Mouse (Mus musculus): Measurements from ENCODE around the gene Ctdnep1. TPM values are rescaled to one million over a fixed set of nuclear protein-coding genes. Genes with fewer than 3 reads are reported as not detected.
"Not testable (repeated sequence)": the region's sequence is repeated elsewhere in the genome, so short reads cannot be mapped to it uniquely, and the experiment has no call there.

Gene Ctdnep1
- total and polyA plus RNA-seq, 3 experiments, result 37.4 to 274 (median 164) TPM

DNA sequence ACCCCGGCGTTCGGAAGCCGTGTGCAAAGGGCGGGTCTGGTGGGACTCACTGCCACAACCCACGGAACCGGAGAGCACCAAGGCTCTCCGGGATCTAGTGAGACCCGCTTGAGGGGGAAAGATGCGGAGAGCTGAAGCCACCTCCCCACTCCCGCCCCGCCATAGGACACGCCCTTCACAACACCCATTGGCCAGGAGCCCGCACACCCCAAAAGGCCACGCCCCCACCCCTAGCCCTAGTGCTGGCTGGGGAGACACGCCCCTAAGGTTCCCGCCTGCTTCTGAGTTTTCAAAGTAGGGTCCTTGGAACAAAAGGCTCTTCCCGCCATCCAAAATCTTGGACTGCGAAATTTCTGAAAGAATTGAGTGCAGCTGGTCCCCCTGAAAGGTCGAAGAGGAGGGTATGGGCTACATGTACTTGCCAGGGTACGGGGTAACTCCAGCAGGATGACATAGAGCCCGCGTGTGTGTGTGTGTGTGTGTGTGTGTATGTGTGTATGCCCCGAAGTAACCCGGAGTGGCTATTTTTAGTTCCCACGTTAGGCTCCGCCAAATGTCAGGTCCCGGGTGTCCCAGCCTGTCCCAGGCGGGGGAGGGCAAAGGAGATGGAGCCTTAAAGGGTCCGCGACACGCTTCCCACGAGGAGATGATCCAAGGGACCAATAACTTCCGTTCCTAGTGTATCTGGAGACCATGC lies 32.7 kb upstream of the Ctdnep1 start, which contains the start of gene Slc2a4:
TSS of gene Slc2a4 (minus strand) at position 123 of the 697 bp plus-strand sequence.
- TF ChIP-seq GATA1 (IDR thresholded peaks at IDR 0.05; ENCODE audit: borderline replicate concordance, low read length) (no peak), TAL1 (conservative IDR thresholded peaks at IDR 0.05; ENCODE audit: low read depth, low read length) (no peak), CTCF (IDR thresholded peaks at IDR 0.05; ENCODE audit: low read depth, low read length) (no peak), POLR2AphosphoS5 (IDR thresholded peaks at IDR 0.05; ENCODE audit: insufficient replicate concordance, low read depth, low read length) (no peak), GATA2 (IDR thresholded peaks at IDR 0.05; ENCODE audit: borderline replicate concordance, low read depth, low read length) (no peak)
- DNase-seq (ENCODE audit: low spot score) (peak; percentile 98), ATAC-seq (ENCODE audit: extremely low read depth, insufficient number of reproducible peaks, low FRiP score, poor library complexity, severe bottlenecking) (peak; percentile 92)
- H3K36me3 ChIP-seq (replicated peaks), result no peaks in the 10 kb centered on the region
- H3K9me3 ChIP-seq (replicated peaks), result no peaks in the 10 kb centered on the region
- peak within 1 kb of the TSS; percentile 68; the same call in 1 of the 2 replicates for H3K4me3 ChIP-seq (ENCODE audit: low read depth, low read length)
- H3K27me3 ChIP-seq (ENCODE audit: insufficient read depth, low read length), result peaks cover 55% of the 10 kb centered on the region
- H3K4me1 ChIP-seq (ENCODE audit: insufficient read depth, low read depth, low read length), result peaks cover 45% of the 10 kb centered on the region

DNA sequence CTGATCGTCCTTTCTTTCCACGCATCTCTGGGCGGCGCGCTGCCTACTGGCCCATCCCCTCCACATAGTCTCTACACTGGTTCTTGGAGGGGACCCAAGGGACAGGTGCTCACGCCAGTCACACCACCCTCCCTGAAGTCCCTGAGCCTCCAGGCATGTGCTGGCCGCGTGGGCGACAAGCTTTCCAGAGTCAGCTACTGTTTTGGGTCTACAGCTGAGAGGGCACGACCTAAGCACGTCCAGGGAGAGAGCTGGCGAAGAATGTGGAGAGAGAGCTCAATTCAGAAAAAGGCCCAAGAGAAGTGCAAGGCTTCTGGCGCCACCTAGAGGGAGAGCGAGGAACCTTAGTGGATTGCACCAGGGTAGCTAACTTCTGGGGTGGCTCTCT lies 32.2 kb upstream of the Ctdnep1 start:
- peaks cover 54% of the 10 kb centered on the region for H3K27me3 ChIP-seq (ENCODE audit: insufficient read depth, low read length)
- peak; percentile 74 for DNase-seq (ENCODE audit: low spot score)

GRCm38 (mm10) chr11:69950807-69951459 lies 30.0 kb upstream of the Ctdnep1 start:
- no peak for ATAC-seq (ENCODE audit: extremely low read depth, insufficient number of reproducible peaks, low FRiP score, poor library complexity, severe bottlenecking)
- TF ChIP-seq CTCF (IDR thresholded peaks at IDR 0.05; ENCODE audit: low read depth, low read length), result no peak
- TF ChIP-seq POLR2AphosphoS5 (IDR thresholded peaks at IDR 0.05; ENCODE audit: insufficient replicate concordance, low read depth, low read length), result no peak
- TF ChIP-seq GATA2 (IDR thresholded peaks at IDR 0.05; ENCODE audit: borderline replicate concordance, low read depth, low read length), result no peak
- TF ChIP-seq TAL1 (conservative IDR thresholded peaks at IDR 0.05; ENCODE audit: low read depth, low read length), result no peak
- TF ChIP-seq GATA1 (IDR thresholded peaks at IDR 0.05; ENCODE audit: borderline replicate concordance, low read length), result no peak

More for the DNA sequence above, 32.2 kb upstream of the Ctdnep1 start:
- H3K9me3 ChIP-seq (replicated peaks), result no peaks in the 10 kb centered on the region
- no peaks in the 10 kb centered on the region for H3K36me3 ChIP-seq (replicated peaks)
- ATAC-seq (ENCODE audit: extremely low read depth, insufficient number of reproducible peaks, low FRiP score, poor library complexity, severe bottlenecking), result peak; percentile 25; the same call in 1 of the 2 replicates
- TF ChIP-seq TAL1 (conservative IDR thresholded peaks at IDR 0.05; ENCODE audit: low read depth, low read length) (no peak), CTCF (IDR thresholded peaks at IDR 0.05; ENCODE audit: low read depth, low read length) (peak; percentile 95)
- H3K4me3 ChIP-seq (ENCODE audit: low read depth, low read length), result peak overlapping the region; percentile 68; the same call in 1 of the 2 replicates
- H3K4me1 ChIP-seq (ENCODE audit: insufficient read depth, low read depth, low read length), result peaks cover 50% of the 10 kb centered on the region

GRCm38 (mm10) chr11:69952274-69952673 lies 28.7 kb upstream of the Ctdnep1 start:
- ATAC-seq (ENCODE audit: extremely low read depth, insufficient number of reproducible peaks, low FRiP score, poor library complexity, severe bottlenecking) (no peak), DNase-seq (ENCODE audit: low spot score) (no peak)
- H3K27me3 ChIP-seq (ENCODE audit: insufficient read depth, low read length), result peaks cover 44% of the 10 kb centered on the region
- H3K9me3 ChIP-seq (replicated peaks), result no peaks in the 10 kb centered on the region
- no peak overlapping the region for H3K4me3 ChIP-seq (ENCODE audit: low read depth, low read length)
- H3K4me1 ChIP-seq (ENCODE audit: insufficient read depth, low read depth, low read length), result peaks cover 32% of the 10 kb centered on the region
- H3K36me3 ChIP-seq (replicated peaks), result no peaks in the 10 kb centered on the region
- no peak for TF ChIP-seq CTCF (IDR thresholded peaks at IDR 0.05; ENCODE audit: low read depth, low read length)
- TF ChIP-seq GATA2 (IDR thresholded peaks at IDR 0.05; ENCODE audit: borderline replicate concordance, low read depth, low read length), result no peak
- TF ChIP-seq GATA1 (IDR thresholded peaks at IDR 0.05; ENCODE audit: borderline replicate concordance, low read length), result no peak
- no peak for TF ChIP-seq POLR2AphosphoS5 (IDR thresholded peaks at IDR 0.05; ENCODE audit: insufficient replicate concordance, low read depth, low read length)
- no peak for TF ChIP-seq TAL1 (conservative IDR thresholded peaks at IDR 0.05; ENCODE audit: low read depth, low read length)

More at GRCm38 (mm10) chr11:69950807-69951459, 30.0 kb upstream of the Ctdnep1 start:
- Histone ChIP-seq H3K4me3 (ENCODE audit: low read depth, low read length) (no peak overlapping the region), H3K27me3 (ENCODE audit: insufficient read depth, low read length) (peaks cover 44% of the 10 kb centered on the region), H3K4me1 (ENCODE audit: insufficient read depth, low read depth, low read length) (peaks cover 44% of the 10 kb centered on the region), H3K36me3 (replicated peaks) (no peaks in the 10 kb centered on the region), H3K9me3 (replicated peaks) (no peaks in the 10 kb centered on the region)
- DNase-seq (ENCODE audit: low spot score), result no peak

DNA sequence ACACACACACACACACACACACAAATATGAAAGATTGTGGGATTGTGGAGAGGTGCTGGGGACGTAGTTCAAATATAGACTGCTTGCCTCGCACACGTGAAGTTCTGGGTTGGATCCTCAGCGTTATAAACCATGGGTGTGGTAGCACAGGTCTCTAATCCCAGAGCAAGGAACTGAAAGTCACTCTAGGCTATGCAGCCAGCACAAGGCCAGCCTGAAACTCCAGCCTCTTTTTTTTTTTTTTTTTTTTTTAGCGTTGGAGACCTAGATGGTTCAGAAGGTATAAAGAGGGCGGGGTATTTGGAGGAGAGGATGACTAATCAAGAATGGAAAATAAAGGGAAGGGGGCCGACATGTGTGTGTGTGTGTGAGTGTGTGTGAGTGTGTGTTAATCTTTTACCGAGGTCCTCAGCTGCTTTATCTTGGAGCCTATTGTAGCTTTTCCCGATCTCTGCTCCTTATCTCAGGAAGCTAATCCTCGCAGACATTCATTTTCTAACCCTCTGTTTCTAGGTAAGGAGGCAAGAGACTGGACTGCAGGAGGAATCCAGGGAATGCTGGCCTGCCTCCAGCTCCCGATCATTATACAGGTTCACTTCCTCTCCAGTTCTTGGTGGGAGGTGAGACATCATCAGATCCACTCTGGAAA lies 27.6 kb upstream of the Ctdnep1 start:
- ATAC-seq (ENCODE audit: extremely low read depth, insufficient number of reproducible peaks, low FRiP score, poor library complexity, severe bottlenecking) (no peak), DNase-seq (ENCODE audit: low spot score) (no peak)
- peaks cover 20% of the 10 kb centered on the region for H3K4me1 ChIP-seq (ENCODE audit: insufficient read depth, low read depth, low read length)
- H3K36me3 ChIP-seq (replicated peaks), result no peaks in the 10 kb centered on the region
- no peak overlapping the region for H3K4me3 ChIP-seq (ENCODE audit: low read depth, low read length)
- no peaks in the 10 kb centered on the region for H3K9me3 ChIP-seq (replicated peaks)
- no peak for TF ChIP-seq POLR2AphosphoS5 (IDR thresholded peaks at IDR 0.05; ENCODE audit: insufficient replicate concordance, low read depth, low read length)
- TF ChIP-seq TAL1 (conservative IDR thresholded peaks at IDR 0.05; ENCODE audit: low read depth, low read length), result no peak
- no peak for TF ChIP-seq GATA2 (IDR thresholded peaks at IDR 0.05; ENCODE audit: borderline replicate concordance, low read depth, low read length)
- TF ChIP-seq GATA1 (IDR thresholded peaks at IDR 0.05; ENCODE audit: borderline replicate concordance, low read length), result no peak
- no peak for TF ChIP-seq CTCF (IDR thresholded peaks at IDR 0.05; ENCODE audit: low read depth, low read length)
- H3K27me3 ChIP-seq (ENCODE audit: insufficient read depth, low read length), result peaks cover 51% of the 10 kb centered on the region

GRCm38 (mm10) chr11:69955618-69956017 lies 25.3 kb upstream of the Ctdnep1 start:
- DNase-seq (ENCODE audit: low spot score); ATAC-seq (ENCODE audit: extremely low read depth, insufficient number of reproducible peaks, low FRiP score, poor library complexity, severe bottlenecking); H3K9me3 ChIP-seq (replicated peaks); H3K4me3 ChIP-seq (ENCODE audit: low read depth, low read length); H3K36me3 ChIP-seq (replicated peaks): not testable (repeated sequence)
- Histone ChIP-seq H3K4me1 (ENCODE audit: insufficient read depth, low read depth, low read length) (peaks cover 10% of the 10 kb centered on the region), H3K27me3 (ENCODE audit: insufficient read depth, low read length) (peaks cover 56% of the 10 kb centered on the region)
